Mouse (Mus musculus) CD4-positive, CD25-positive, alpha-beta regulatory T cell, adult 2 months (primary cell): Measurements from ENCODE around the gene Timm9.
A peak's percentile ranks its signal among the peaks of the same experiment; 100 is the strongest.

Experiments used
- DNase-seq: peaks from one replicate; pipeline ENCODE4 v3.0.0-alpha.2; 2012; ENCODE audit warnings: low read depth, low spot score

The Timm9 gene

GRCm38 (mm10) chr12:71136130-71136973 is at the start of gene Timm9, which contains the start of gene 2700049A03Rik:
Gene Timm9, minus strand, starts transcription at chr12:71136684.
Gene 2700049A03Rik, plus strand, starts transcription at chr12:71136848.
- peak; percentile 84 for DNase-seq

- no peak for DNase-seq
Observed at GRCm38 (mm10) chr12:71184396-71184795, 47.9 kb upstream of the Timm9 start.

GRCm38 (mm10) chr12:71183736-71184135 is 47.3 kb upstream of the Timm9 start:
- no peak for DNase-seq

GRCm38 (mm10) chr12:71169911-71170310 is 33.4 kb upstream of the Timm9 start:
- no peak for DNase-seq

GRCm38 (mm10) chr12:71164410-71164809 is 27.9 kb upstream of the Timm9 start:
- DNase-seq = no peak

GRCm38 (mm10) chr12:71157974-71158373 is 21.5 kb upstream of the Timm9 start:
- DNase-seq = no peak

- DNase-seq = no peak
Observed at GRCm38 (mm10) chr12:71154979-71155378, 18.5 kb upstream of the Timm9 start.

GRCm38 (mm10) chr12:71150167-71150566 is 13.7 kb upstream of the Timm9 start:
- DNase-seq = no peak

- DNase-seq = no peak
Observed at GRCm38 (mm10) chr12:71149456-71149855, 13.0 kb upstream of the Timm9 start.

GRCm38 (mm10) chr12:71148801-71149200 is 12.3 kb upstream of the Timm9 start:
- no peak for DNase-seq

- peak; percentile 73 for DNase-seq
Observed at GRCm38 (mm10) chr12:71147641-71148040, 11.2 kb upstream of the Timm9 start.

- peak; percentile 25 for DNase-seq
Observed at GRCm38 (mm10) chr12:71141189-71141588, 4.7 kb upstream of the Timm9 start.

GRCm38 (mm10) chr12:71139258-71139828 is 2.9 kb upstream of the Timm9 start:
- peak; percentile 22 for DNase-seq

GRCm38 (mm10) chr12:71137686-71138085 is 1.2 kb upstream of the Timm9 start:
- no peak for DNase-seq

- DNase-seq = peak; percentile 96
Observed at GRCm38 (mm10) chr12:71136974-71137491, 549 bp upstream of the Timm9 start.

- DNase-seq = no peak
Observed at GRCm38 (mm10) chr12:71135581-71135980, 903 bp downstream of the Timm9 start.

- no peak for DNase-seq
Observed at GRCm38 (mm10) chr12:71123286-71123685, 13.2 kb downstream of the Timm9 start.

GRCm38 (mm10) chr12:71122731-71123130 is 13.8 kb downstream of the Timm9 start:
- DNase-seq = no peak

GRCm38 (mm10) chr12:71116411-71116810 is 20.1 kb downstream of the Timm9 start:
- no peak for DNase-seq

- DNase-seq = peak; percentile 84
Observed at GRCm38 (mm10) chr12:71113675-71114288, 22.7 kb downstream of the Timm9 start.

GRCm38 (mm10) chr12:71113074-71113473 is 23.4 kb downstream of the Timm9 start:
- no peak for DNase-seq

GRCm38 (mm10) chr12:71111331-71111730 is 25.2 kb downstream of the Timm9 start, which contains the start of gene Tomm20l:
Gene Tomm20l, plus strand, starts transcription at chr12:71111428.
- DNase-seq = peak; percentile 11
